Mouse (Mus musculus) heart, embryonic 11.5 days (tissue): Measurements from ENCODE around the gene Ktn1. TPM values are rescaled to one million over a fixed set of nuclear protein-coding genes. Genes with fewer than 3 reads are reported as not detected.

Experiments used
- ATAC-seq: fragments of 200-750 bp; cut with Nextera tagmentation; replicated peaks from 2 replicates; pipeline ENCODE4 v1.8.0; 2017; ENCODE audit warnings: moderate library complexity; ENCODE audit not compliant: insufficient number of reproducible peaks, low FRiP score, low TSS enrichment
- H3K27ac ChIP-seq: fragments of 300-500 bp; sonication (generic); 2 replicates; pipeline ENCODE4 v1.5.1; 2014; ENCODE audit warnings: mild to moderate bottlenecking, low read depth, low read length
- H3K27me3 ChIP-seq: fragments of 300-500 bp; sonication (generic); 2 replicates; pipeline ENCODE4 v1.6.1; 2014; ENCODE audit warnings: mild to moderate bottlenecking, low read length, mixed read lengths; ENCODE audit not compliant: control insufficient read depth, insufficient read depth
- H3K36me3 ChIP-seq: fragments of 300-500 bp; sonication (generic); 2 replicates; pipeline ENCODE4 v1.6.1; 2014; ENCODE audit warnings: mild to moderate bottlenecking, low read length, moderate library complexity, mixed read lengths; ENCODE audit not compliant: control insufficient read depth, insufficient read depth
- H3K4me1 ChIP-seq: fragments of 300-500 bp; sonication (generic); 2 replicates; pipeline ENCODE4 v1.6.1; 2014; ENCODE audit warnings: low read length; ENCODE audit not compliant: control insufficient read depth, insufficient read depth
- H3K4me2 ChIP-seq: fragments of 300-500 bp; sonication (generic); 2 replicates; pipeline ENCODE4 v1.6.1; 2014; ENCODE audit warnings: mild to moderate bottlenecking, moderate library complexity
- H3K4me3 ChIP-seq: fragments of 300-500 bp; sonication (generic); 2 replicates; pipeline ENCODE4 v1.5.1; 2014; ENCODE audit warnings: low read depth, low read length
- H3K9ac ChIP-seq: fragments of 300-500 bp; sonication (generic); 2 replicates; pipeline ENCODE4 v1.6.1; 2014; ENCODE audit warnings: mild to moderate bottlenecking, low read depth, low read length, moderate library complexity
- H3K9me3 ChIP-seq: fragments of 300-500 bp; sonication (generic); replicated peaks from 2 replicates; pipeline ENCODE4 v1.6.1; 2016; ENCODE audit warnings: low read length; ENCODE audit not compliant: control insufficient read depth
- WGBS: fragments of 180-500 bp; shearing (Covaris S2); extraction: QIAGEN DNeasy Blood & Tissue Kit; methylation state at CpG from one replicate; pipeline ENCODE4 v1.1.7; 2014; ENCODE audit not compliant: insufficient replicate concordance; 5-methylcytosine and 5-hydroxymethylcytosine counted together
- polyA plus RNA-seq: library from polyadenylated mRNA; unstranded; fragments of >200 nt; fragmentation: Nextera tagmentation; extraction: Ambion mirVana; gene quantifications from 2 replicates; pipeline ENCODE4 v1.2.1, GENCODE M21; 2014

The Ktn1 gene
- polyA plus RNA-seq, 1 experiment from 2014 or later, result 105 TPM

GRCm38 (mm10) chr14:47650338-47650720, 2.1 kb downstream of the Ktn1 start:
- H3K27ac ChIP-seq, result peak overlapping the region; percentile 99
- 24% methylated on average over 6 of the region's 6 CpGs for WGBS
- peak overlapping the region; percentile 97 for H3K4me3 ChIP-seq
- H3K4me1 ChIP-seq, result peaks cover 15% of the 10 kb centered on the region
- H3K9me3 ChIP-seq, result no peaks in the 10 kb centered on the region
- no peaks in the 10 kb centered on the region for H3K27me3 ChIP-seq
- peak overlapping the region; percentile 84 for H3K4me2 ChIP-seq
- no peaks in the 10 kb centered on the region for H3K36me3 ChIP-seq
- ATAC-seq, result no peak
- peak overlapping the region; percentile 91 for H3K9ac ChIP-seq

GRCm38 (mm10) chr14:47651272-47651671, 3.0 kb downstream of the Ktn1 start:
- 79% methylated on average over 4 of the region's 4 CpGs for WGBS
- Histone ChIP-seq H3K4me1 (peaks cover 13% of the 10 kb centered on the region), H3K27me3 (no peaks in the 10 kb centered on the region), H3K9me3 (no peaks in the 10 kb centered on the region), H3K36me3 (peaks cover 1% of the 10 kb centered on the region), H3K4me3 (no peak overlapping the region), H3K27ac (no peak overlapping the region), H3K4me2 (no peak overlapping the region), H3K9ac (no peak overlapping the region)
- ATAC-seq, result no peak

- no peak overlapping the region for H3K4me3 ChIP-seq
- no peaks in the 10 kb centered on the region for H3K9me3 ChIP-seq
- H3K4me1 ChIP-seq, result peaks cover 18% of the 10 kb centered on the region; the same call in 1 of the 2 replicates
- ATAC-seq, result no peak
- H3K9ac ChIP-seq, result no peak overlapping the region
- H3K36me3 ChIP-seq, result peaks cover 3% of the 10 kb centered on the region
- no peak overlapping the region for H3K4me2 ChIP-seq
- WGBS, result 88% methylated on average over 2 of the region's 2 CpGs
- H3K27me3 ChIP-seq, result no peaks in the 10 kb centered on the region
- no peak overlapping the region for H3K27ac ChIP-seq
Observed at GRCm38 (mm10) chr14:47655444-47655843, 7.2 kb downstream of the Ktn1 start.

- Histone ChIP-seq H3K4me2 (no peak overlapping the region), H3K27ac (no peak overlapping the region), H3K27me3 (no peaks in the 10 kb centered on the region), H3K4me3 (no peak overlapping the region), H3K9ac (no peak overlapping the region), H3K9me3 (no peaks in the 10 kb centered on the region), H3K36me3 (no peaks in the 10 kb centered on the region; the same call in 1 of the 2 replicates), H3K4me1 (peaks cover 2% of the 10 kb centered on the region; the same call in 1 of the 2 replicates)
- ATAC-seq, result no peak
- 75% methylated on average over 11 of the region's 11 CpGs for WGBS
Observed at GRCm38 (mm10) chr14:47663844-47664469, 15.7 kb downstream of the Ktn1 start.

- H3K9ac ChIP-seq, result no peak overlapping the region
Observed at GRCm38 (mm10) chr14:47664470-47664864, 16.2 kb downstream of the Ktn1 start.

GRCm38 (mm10) chr14:47665061-47665778, 17.0 kb downstream of the Ktn1 start:
- no peak overlapping the region for H3K4me2 ChIP-seq
- H3K4me3 ChIP-seq, result no peak overlapping the region
- WGBS, result 80% methylated on average over 5 of the region's 5 CpGs
- peaks cover 2% of the 10 kb centered on the region; the same call in 1 of the 2 replicates for H3K4me1 ChIP-seq
- no peak overlapping the region for H3K27ac ChIP-seq
- no peak overlapping the region for H3K9ac ChIP-seq
- H3K36me3 ChIP-seq, result peaks cover 2% of the 10 kb centered on the region; the same call in 1 of the 2 replicates
- no peaks in the 10 kb centered on the region for H3K27me3 ChIP-seq
- ATAC-seq, result no peak
- H3K9me3 ChIP-seq, result no peaks in the 10 kb centered on the region

More at GRCm38 (mm10) chr14:47664470-47664864, 16.2 kb downstream of the Ktn1 start:
- Histone ChIP-seq H3K27me3 (no peaks in the 10 kb centered on the region), H3K4me2 (no peak overlapping the region), H3K4me3 (no peak overlapping the region), H3K36me3 (peaks cover 2% of the 10 kb centered on the region; the same call in 1 of the 2 replicates), H3K27ac (no peak overlapping the region), H3K9me3 (no peaks in the 10 kb centered on the region), H3K4me1 (peaks cover 2% of the 10 kb centered on the region; the same call in 1 of the 2 replicates)
- ATAC-seq, result no peak

- ATAC-seq, result no peak
- H3K4me1 ChIP-seq, result peaks cover 2% of the 10 kb centered on the region; the same call in 1 of the 2 replicates
- H3K4me2 ChIP-seq, result no peak overlapping the region
- H3K9ac ChIP-seq, result no peak overlapping the region
- H3K36me3 ChIP-seq, result peaks cover 2% of the 10 kb centered on the region; the same call in 1 of the 2 replicates
- no peak overlapping the region for H3K4me3 ChIP-seq
- no peak overlapping the region for H3K27ac ChIP-seq
- H3K9me3 ChIP-seq, result no peaks in the 10 kb centered on the region
- H3K27me3 ChIP-seq, result no peaks in the 10 kb centered on the region
Observed at GRCm38 (mm10) chr14:47668096-47668495, 19.8 kb downstream of the Ktn1 start.

GRCm38 (mm10) chr14:47682886-47683285, 34.6 kb downstream of the Ktn1 start:
- H3K4me3 ChIP-seq, result no peak overlapping the region
- H3K9ac ChIP-seq, result no peak overlapping the region
- 92% methylated on average over 10 of the region's 10 CpGs for WGBS
- no peaks in the 10 kb centered on the region for H3K27me3 ChIP-seq
- peaks cover 41% of the 10 kb centered on the region for H3K36me3 ChIP-seq
- no peaks in the 10 kb centered on the region for H3K9me3 ChIP-seq
- no peak overlapping the region for H3K27ac ChIP-seq
- H3K4me2 ChIP-seq, result no peak overlapping the region
- no peak for ATAC-seq
- H3K4me1 ChIP-seq, result no peaks in the 10 kb centered on the region
